ENCODE assay signal across 8 mouse cellular contexts in the genomic region with DNA sequence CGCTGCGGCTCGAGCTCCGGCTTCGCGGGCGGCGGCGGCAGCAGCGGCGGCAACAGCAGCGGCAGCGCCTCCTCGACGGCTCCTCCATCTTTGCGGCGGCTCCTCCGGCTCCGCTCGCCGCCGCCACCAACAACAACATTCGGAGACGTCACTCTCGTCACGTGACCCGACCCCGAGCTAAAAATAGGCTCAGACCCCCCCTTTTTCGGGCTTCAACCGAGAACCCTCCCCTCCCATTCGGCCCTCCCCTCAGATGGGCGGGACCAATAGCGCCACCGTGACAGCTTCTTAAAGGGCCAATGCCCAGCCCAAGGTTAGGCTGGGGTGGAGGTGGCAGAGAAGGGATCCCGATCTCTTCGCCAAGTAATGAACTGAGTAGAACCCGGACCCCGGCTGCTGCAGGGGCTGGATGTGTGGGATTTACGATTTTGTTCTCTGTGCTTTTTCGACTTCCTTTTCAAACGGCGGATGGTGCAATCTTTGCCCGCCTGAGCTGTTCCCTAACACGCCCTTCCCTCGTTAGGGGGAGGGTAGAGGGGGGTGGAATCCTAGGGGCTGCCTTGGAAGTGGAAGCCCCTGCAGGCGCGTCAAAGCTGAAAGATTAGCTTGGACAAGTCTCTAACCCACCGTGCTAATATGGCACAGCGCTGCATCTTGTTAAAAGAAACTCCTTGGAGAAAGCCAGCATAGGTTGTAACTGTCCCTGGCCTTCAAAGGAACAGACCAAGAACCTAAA. TPM values are rescaled to one million over a fixed set of nuclear protein-coding genes. Genes with fewer than 3 reads are reported as not detected.
DNase-seq lines count a peak whose midpoint lies in the region; ATAC-seq and TF ChIP-seq lines count a peak whose summit lies in the region.

Gene Hdac5 (minus strand): TSS at position 161 of the 736 bp plus-strand sequence.

- H3K36me3 ChIP-seq in CH12.LX (replicated peaks in 1 of 2; ENCODE audit: control insufficient read depth in 1 of 2, insufficient read depth in 1 of 2, low read length in 1 of 2): no peaks in the 10 kb centered on the region
- H3K36me3 ChIP-seq in forebrain, embryonic 11.5 days (ENCODE audit: control insufficient read depth, insufficient read depth, low read length): no peaks in the 10 kb centered on the region
- H3K36me3 ChIP-seq in heart, embryonic 16.5 days (ENCODE audit: control insufficient read depth, insufficient read depth): no peaks in the 10 kb centered on the region
- H3K36me3 ChIP-seq in liver, embryonic 15.5 days (replicated peaks): no peaks in the 10 kb centered on the region
- H3K36me3 ChIP-seq in neural tube, embryonic 12.5 days: 0 out of 2 replicates have a peak, but pooled peaks cover under 1% of the 10 kb centered on the region

- WGBS in forebrain, embryonic 11.5 days: under 1% methylated on average over 49 of the region's 49 CpGs
- under 1% methylated on average over 49 of the region's 49 CpGs for WGBS in heart, embryonic 16.5 days
- WGBS in liver, embryonic 15.5 days (ENCODE audit: insufficient replicate concordance): under 1% methylated on average over 46 of the region's 49 CpGs
- WGBS in neural tube, embryonic 12.5 days: under 1% methylated on average over 48 of the region's 49 CpGs

- peaks cover 2 to 10% of the 10 kb centered on the region in 2 experiments; a peak in 3 of 4 replicates for H3K4me1 ChIP-seq in CH12.LX (ENCODE audit: control insufficient read depth in 1 of 2, insufficient read depth in 2 of 2)
- peaks cover 31% of the 10 kb centered on the region for H3K4me1 ChIP-seq in forebrain, embryonic 11.5 days (replicated peaks; ENCODE audit: control insufficient read depth, insufficient read depth, low read length)
- H3K4me1 ChIP-seq in heart, embryonic 16.5 days (ENCODE audit: control insufficient read depth, insufficient read depth, low read length): peaks cover 37% of the 10 kb centered on the region
- peaks cover 26% of the 10 kb centered on the region for H3K4me1 ChIP-seq in liver, embryonic 15.5 days (replicated peaks)
- H3K4me1 ChIP-seq in neural tube, embryonic 12.5 days: peaks cover 44% of the 10 kb centered on the region

- in situ Hi-C loops in CH12.LX (cut with MboI; ENCODE audit: low pct_ligation_motif_present, low pct_unique_long_range_greater_than_20kb, low sequenced_read_pairs): no loop called here

- peak within 1 kb of the TSS; percentile 64 for H3K4me2 ChIP-seq in CH12.LX (ENCODE audit: insufficient read depth, low read depth, poor library complexity, severe bottlenecking)
- peak within 1 kb of the TSS; percentile 84 for H3K4me2 ChIP-seq in forebrain, embryonic 11.5 days (ENCODE audit: low read depth, low read length, severe bottlenecking)
- H3K4me2 ChIP-seq in heart, embryonic 16.5 days (ENCODE audit: low read depth, low read length): peak within 1 kb of the TSS; percentile 81
- H3K4me2 ChIP-seq in liver, embryonic 15.5 days: peak within 1 kb of the TSS; percentile 96
- H3K4me2 ChIP-seq in neural tube, embryonic 12.5 days (replicated peaks): peak within 1 kb of the TSS; percentile 87

- peak; percentile 71 for TF ChIP-seq POLR2A in CH12.LX (IDR thresholded peaks at IDR 0.05; ENCODE audit: low read depth, low read length)

- no peak for TF ChIP-seq CTCF in CH12.LX (conservative IDR thresholded peaks at IDR 0.05 in 1 of 2, IDR thresholded peaks at IDR 0.05 in 1 of 2; ENCODE audit: low read depth in 2 of 2, low read length in 2 of 2)

- no peak for TF ChIP-seq RAD21 in CH12.LX (IDR thresholded peaks at IDR 0.05; ENCODE audit: low read depth, low read length)

- DNase-seq in CH12.LX (ENCODE audit: extremely low read depth): peak; percentile 99
- peak; percentile 99 for DNase-seq in c-Kit-positive CD71-positive TER-119-negative erythroid progenitor cells, embryonic 14.5 days (ENCODE audit: low read depth)
- DNase-seq in forebrain, embryonic 11.5 days (ENCODE audit: low spot score): peak; percentile 97
- peak; percentile 99 for DNase-seq in kidney, postnatal 36 days
- peak; percentile 97 for DNase-seq in telencephalon, adult 2 months (ENCODE audit: low read depth, low spot score)

- H3K4me3 ChIP-seq in CH12.LX (replicated peaks in 1 of 3; ENCODE audit: low read depth in 2 of 3, low read length in 2 of 3, poor library complexity in 1 of 3): peak within 1 kb of the TSS; percentile 64 to 73 (median 68)
- peak within 1 kb of the TSS; percentile 93 for H3K4me3 ChIP-seq in forebrain, embryonic 11.5 days (ENCODE audit: low read depth, low read length)
- peak within 1 kb of the TSS; percentile 70 for H3K4me3 ChIP-seq in heart, embryonic 16.5 days (ENCODE audit: low read length)
- H3K4me3 ChIP-seq in liver, embryonic 15.5 days (replicated peaks): peak within 1 kb of the TSS; percentile 84
- H3K4me3 ChIP-seq in neural tube, embryonic 12.5 days: peak within 1 kb of the TSS; percentile 93

- peaks cover 41% of the 10 kb centered on the region for H3K27me3 ChIP-seq in CH12.LX (replicated peaks)
- no peaks in the 10 kb centered on the region; the same call in 1 of the 2 replicates for H3K27me3 ChIP-seq in forebrain, embryonic 11.5 days (ENCODE audit: control insufficient read depth, insufficient read depth, low read length)
- H3K27me3 ChIP-seq in heart, embryonic 16.5 days (ENCODE audit: control insufficient read depth, insufficient read depth, low read length): no peaks in the 10 kb centered on the region
- peaks cover 52% of the 10 kb centered on the region for H3K27me3 ChIP-seq in liver, embryonic 15.5 days
- H3K27me3 ChIP-seq in neural tube, embryonic 12.5 days (replicated peaks): no peaks in the 10 kb centered on the region

- TF ChIP-seq EP300 in CH12.LX (IDR thresholded peaks at IDR 0.05; ENCODE audit: low read length): peak; percentile 39

- ATAC-seq in forebrain, embryonic 11.5 days (replicated peaks; ENCODE audit: low FRiP score): peak; percentile 82
- ATAC-seq in heart, embryonic 16.5 days (replicated peaks; ENCODE audit: extremely low read depth, insufficient read depth, low FRiP score): peak; percentile 92
- peak; percentile 94 for ATAC-seq in liver, embryonic 15.5 days (ENCODE audit: insufficient read depth)
- ATAC-seq in neural tube, embryonic 12.5 days (ENCODE audit: low FRiP score, low read depth): peak; percentile 75

- peaks cover 1% of the 10 kb centered on the region for H3K9me3 ChIP-seq in CH12.LX (replicated peaks; ENCODE audit: low read length)
- no peaks in the 10 kb centered on the region for H3K9me3 ChIP-seq in forebrain, embryonic 11.5 days (ENCODE audit: control insufficient read depth, low read length)
- H3K9me3 ChIP-seq in heart, embryonic 16.5 days (replicated peaks; ENCODE audit: control insufficient read depth, low read length): no peaks in the 10 kb centered on the region
- H3K9me3 ChIP-seq in liver, embryonic 15.5 days (replicated peaks): no peaks in the 10 kb centered on the region
- H3K9me3 ChIP-seq in neural tube, embryonic 12.5 days: no peaks in the 10 kb centered on the region

- dilution Hi-C loops in CH12.LX (cut with MboI; ENCODE audit: extremely low pct_ligation_motif_present, extremely low pct_unique_long_range_greater_than_20kb, low sequenced_read_pairs): no loop called here

- no peak within 1 kb of the TSS for H3K27ac ChIP-seq in CH12.LX (ENCODE audit: insufficient read depth, low read depth)
- peak within 1 kb of the TSS; percentile 75 for H3K27ac ChIP-seq in forebrain, embryonic 11.5 days (ENCODE audit: low read depth, low read length)
- H3K27ac ChIP-seq in heart, embryonic 16.5 days (ENCODE audit: low read length): peak within 1 kb of the TSS; percentile 75
- H3K27ac ChIP-seq in liver, embryonic 15.5 days (replicated peaks): peak within 1 kb of the TSS; percentile 83
- H3K27ac ChIP-seq in neural tube, embryonic 12.5 days: peak within 1 kb of the TSS; percentile 89

- H3K79me2 ChIP-seq in CH12.LX (replicated peaks; ENCODE audit: control insufficient read depth, extremely low read depth, insufficient read depth, poor library complexity, severe bottlenecking): no peaks in the 10 kb centered on the region

- peak within 1 kb of the TSS; percentile 73 for H3K9ac ChIP-seq in CH12.LX (ENCODE audit: insufficient read depth, low read depth)
- peak within 1 kb of the TSS; percentile 80 for H3K9ac ChIP-seq in forebrain, embryonic 11.5 days (ENCODE audit: low read length)
- peak within 1 kb of the TSS; percentile 87 for H3K9ac ChIP-seq in heart, embryonic 16.5 days (ENCODE audit: low read length)
- H3K9ac ChIP-seq in liver, embryonic 15.5 days: peak within 1 kb of the TSS; percentile 88
- peak within 1 kb of the TSS; percentile 92 for H3K9ac ChIP-seq in neural tube, embryonic 12.5 days

TF ChIP-seq in CH12.LX, 34 proteins besides CTCF, POLR2A, EP300 and RAD21 (continues in another document):
- TF ChIP-seq PAX5 (IDR thresholded peaks at IDR 0.05; ENCODE audit: low read length): no peak
- TF ChIP-seq ETS1 (conservative IDR thresholded peaks at IDR 0.05; ENCODE audit: low read depth, low read length): peak; percentile 62
- TF ChIP-seq NELFE (IDR thresholded peaks at IDR 0.05; ENCODE audit: low read depth, low read length): peak; percentile 78
- no peak for TF ChIP-seq SMC3 (IDR thresholded peaks at IDR 0.05; ENCODE audit: low read depth, low read length)
- TF ChIP-seq MAFK (IDR thresholded peaks at IDR 0.05; ENCODE audit: insufficient replicate concordance, low read length): 0 out of 2 replicates have a peak, but pooled peaks have one; percentile 2
- TF ChIP-seq NRF1 (IDR thresholded peaks at IDR 0.05; ENCODE audit: low read depth, low read length): no peak
- peak; percentile 97 for TF ChIP-seq USF1 (IDR thresholded peaks at IDR 0.05; ENCODE audit: low read depth, low read length)
- peak; percentile 76 for TF ChIP-seq CHD2 (IDR thresholded peaks at IDR 0.05; ENCODE audit: low read length)
- 0 out of 2 replicates have a peak, but pooled peaks have one; percentile 58 for TF ChIP-seq RCOR1 (conservative IDR thresholded peaks at IDR 0.05; ENCODE audit: low read depth, low read length)
- peak; percentile 58; the same call in 1 of the 2 replicates for TF ChIP-seq MYC (IDR thresholded peaks at IDR 0.05; ENCODE audit: low read depth, low read length)
- peak; percentile 86 for TF ChIP-seq SIN3A (IDR thresholded peaks at IDR 0.05; ENCODE audit: low read length)
- peak; percentile 68 for TF ChIP-seq MXI1 (IDR thresholded peaks at IDR 0.05; ENCODE audit: low read depth, low read length)
- no peak; the same call in 1 of the 2 replicates for TF ChIP-seq TCF12 (IDR thresholded peaks at IDR 0.05; ENCODE audit: low read depth, low read length)
- TF ChIP-seq E2F4 (IDR thresholded peaks at IDR 0.05; ENCODE audit: insufficient replicate concordance, low read depth, low read length): no peak

RNA-seq across cellular contexts. Expression of gene Hdac5, which starts in this region (rescaled TPM):
- total RNA-seq in CH12.LX (2012; rRNA removed) (49.6 and 49.9 TPM in 2 replicates), CH12.LX (2014; rRNA removed) (23.3 and 24.9 TPM in 2 replicates)
- 46.4 and 53.9 TPM in 2 replicates for polyA plus RNA-seq in CH12.LX (2012; ENCODE audit: insufficient read length, low read depth)
- 35.0 and 36.8 TPM in 2 replicates for polyA plus RNA-seq in forebrain, embryonic 11.5 days (2014; fragmentation: Nextera tagmentation; extraction: Ambion mirVana)
- polyA plus RNA-seq in heart, embryonic 16.5 days (2015; fragmentation: Nextera tagmentation; extraction: Ambion mirVana): 86.7 and 96.4 TPM in 2 replicates
- 17.3 and 17.5 TPM in 2 replicates for polyA plus RNA-seq in liver, embryonic 15.5 days (2015; fragmentation: Nextera tagmentation; extraction: Ambion mirVana)
- polyA plus RNA-seq in neural tube, embryonic 12.5 days (2016; fragmentation: Nextera tagmentation; extraction: Ambion mirVana): 104 and 106 TPM in 2 replicates
